Mouse (Mus musculus): ENCODE measurements around the gene Veph1. TPM values are rescaled to one million over a fixed set of nuclear protein-coding genes. Genes with fewer than 3 reads are reported as not detected.

Veph1 gene
- polyA plus RNA-seq, 1 experiment from 2014 or later: 4.4 TPM

DNA sequence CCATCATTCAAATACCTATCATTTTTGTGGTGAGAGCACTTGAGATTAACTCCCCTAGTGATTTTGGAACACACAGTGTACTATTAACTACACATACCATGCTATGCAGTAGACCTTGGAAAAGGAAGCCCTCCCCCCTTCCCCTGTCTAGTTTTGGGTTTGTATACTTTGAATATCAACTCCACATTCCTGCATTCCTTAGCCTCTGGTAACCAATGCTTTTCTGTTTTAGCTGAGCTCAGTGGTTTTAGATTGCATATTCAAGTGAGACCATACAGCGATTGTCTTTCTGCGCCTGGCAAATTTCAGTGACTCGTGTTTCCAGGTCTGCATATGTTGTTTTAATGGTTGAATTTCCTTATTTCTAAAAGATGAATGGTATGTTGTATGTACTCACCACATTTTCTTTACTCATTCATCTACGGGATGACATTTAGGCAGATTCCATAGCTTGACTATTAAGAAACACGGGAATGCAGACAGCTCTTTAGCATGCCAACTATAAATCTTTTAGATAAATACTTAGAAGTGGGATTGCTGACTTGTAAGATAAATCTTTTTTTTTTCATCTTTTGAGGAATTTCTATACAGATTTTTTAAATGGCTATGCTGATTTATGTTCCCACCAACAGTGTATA lies 255.7 kb downstream of the Veph1 start:
- DNase-seq (ENCODE audit: low spot score) (no peak), ATAC-seq (ENCODE audit: insufficient read depth, low FRiP score, low TSS enrichment) (no peak)
- Histone ChIP-seq H3K4me1 (ENCODE audit: control insufficient read depth, insufficient read depth, low read length) (no peaks in the 10 kb centered on the region), H3K27me3 (ENCODE audit: control insufficient read depth, insufficient read depth, low read length) (no peaks in the 10 kb centered on the region), H3K9ac (ENCODE audit: low read length) (no peak overlapping the region), H3K4me3 (ENCODE audit: low read depth, low read length) (no peak overlapping the region), H3K9me3 (ENCODE audit: control insufficient read depth, low read length) (no peaks in the 10 kb centered on the region), H3K4me2 (ENCODE audit: low read depth) (no peak overlapping the region), H3K27ac (ENCODE audit: low read depth, low read length) (no peak overlapping the region), H3K36me3 (ENCODE audit: control insufficient read depth, insufficient read depth, low read length) (no peaks in the 10 kb centered on the region)
- 69% methylated on average over 5 of the region's 5 CpGs for WGBS

GRCm38 (mm10) chr3:66035226-66035625 lies 261.4 kb downstream of the Veph1 start:
- Histone ChIP-seq H3K9me3 (ENCODE audit: control insufficient read depth, low read length) (no peaks in the 10 kb centered on the region), H3K36me3 (ENCODE audit: control insufficient read depth, insufficient read depth, low read length) (no peaks in the 10 kb centered on the region), H3K27me3 (ENCODE audit: control insufficient read depth, insufficient read depth, low read length) (no peaks in the 10 kb centered on the region), H3K4me2 (ENCODE audit: low read depth) (no peak overlapping the region), H3K9ac (ENCODE audit: low read length) (no peak overlapping the region), H3K4me3 (ENCODE audit: low read depth, low read length) (no peak overlapping the region), H3K27ac (ENCODE audit: low read depth, low read length) (no peak overlapping the region), H3K4me1 (ENCODE audit: control insufficient read depth, insufficient read depth, low read length) (no peaks in the 10 kb centered on the region)
- no peak for DNase-seq (ENCODE audit: low spot score)
- WGBS: 84% methylated on average over 5 of the region's 5 CpGs
- ATAC-seq (ENCODE audit: insufficient read depth, low FRiP score, low TSS enrichment): no peak

- DNase-seq (ENCODE audit: low spot score): no peak
- Histone ChIP-seq H3K4me3 (ENCODE audit: low read depth, low read length) (no peak overlapping the region), H3K4me2 (ENCODE audit: low read depth) (no peak overlapping the region), H3K4me1 (ENCODE audit: control insufficient read depth, insufficient read depth, low read length) (no peaks in the 10 kb centered on the region), H3K9me3 (ENCODE audit: control insufficient read depth, low read length) (no peaks in the 10 kb centered on the region), H3K27ac (ENCODE audit: low read depth, low read length) (no peak overlapping the region), H3K27me3 (ENCODE audit: control insufficient read depth, insufficient read depth, low read length) (no peaks in the 10 kb centered on the region), H3K9ac (ENCODE audit: low read length) (no peak overlapping the region), H3K36me3 (ENCODE audit: control insufficient read depth, insufficient read depth, low read length) (no peaks in the 10 kb centered on the region)
- WGBS: 75% methylated on average over 2 of the region's 2 CpGs
- ATAC-seq (ENCODE audit: insufficient read depth, low FRiP score, low TSS enrichment): no peak
These were observed 263.3 kb downstream of the Veph1 start for GRCm38 (mm10) chr3:66033346-66033745.

- no peaks in the 10 kb centered on the region for H3K4me1 ChIP-seq (ENCODE audit: control insufficient read depth, insufficient read depth, low read length)
- 83% methylated on average over 3 of the region's 3 CpGs for WGBS
These were observed 271.2 kb downstream of the Veph1 start for GRCm38 (mm10) chr3:66025454-66025853.

DNA sequence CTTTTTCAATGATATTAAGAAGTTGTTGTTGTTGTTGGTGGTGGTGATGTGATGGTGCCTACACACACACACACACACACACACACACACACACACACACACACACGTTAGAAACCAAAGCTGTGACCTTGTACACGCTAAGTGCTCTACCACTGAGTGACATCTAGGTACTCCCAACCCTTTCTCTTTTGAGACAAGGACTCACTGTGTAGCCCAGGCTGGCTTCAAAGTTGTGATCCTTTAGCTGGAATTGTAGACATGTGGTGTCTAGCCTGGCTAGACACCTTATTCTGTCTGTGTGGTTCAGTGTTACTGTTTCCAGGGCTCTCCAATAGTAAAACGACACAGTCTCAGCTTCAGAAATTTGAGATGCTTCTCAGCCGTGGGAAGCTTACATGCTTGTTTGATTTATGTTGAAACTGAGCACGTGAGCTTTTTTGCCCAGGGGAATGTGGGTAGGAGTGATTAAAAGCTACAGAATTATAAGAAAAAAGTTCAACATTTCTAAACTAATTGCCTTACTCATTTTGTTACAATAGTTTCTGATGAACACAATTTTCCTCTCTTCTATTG lies 272.3 kb downstream of the Veph1 start:
- Histone ChIP-seq H3K27me3 (ENCODE audit: control insufficient read depth, insufficient read depth, low read length) (no peaks in the 10 kb centered on the region), H3K4me3 (ENCODE audit: low read depth, low read length) (no peak overlapping the region), H3K9me3 (ENCODE audit: control insufficient read depth, low read length) (no peaks in the 10 kb centered on the region), H3K4me2 (ENCODE audit: low read depth) (no peak overlapping the region), H3K9ac (ENCODE audit: low read length) (no peak overlapping the region), H3K27ac (ENCODE audit: low read depth, low read length) (no peak overlapping the region), H3K36me3 (ENCODE audit: control insufficient read depth, insufficient read depth, low read length) (no peaks in the 10 kb centered on the region), H3K4me1 (ENCODE audit: control insufficient read depth, insufficient read depth, low read length) (no peaks in the 10 kb centered on the region)
- DNase-seq (ENCODE audit: low spot score) (no peak), ATAC-seq (ENCODE audit: insufficient read depth, low FRiP score, low TSS enrichment) (no peak)
- 52% methylated on average over 5 of the region's 5 CpGs for WGBS

More at GRCm38 (mm10) chr3:66025454-66025853, 271.2 kb downstream of the Veph1 start:
- H3K9ac ChIP-seq (ENCODE audit: low read length): no peak overlapping the region
- DNase-seq (ENCODE audit: low spot score) (no peak), ATAC-seq (ENCODE audit: insufficient read depth, low FRiP score, low TSS enrichment) (no peak)
- H3K36me3 ChIP-seq (ENCODE audit: control insufficient read depth, insufficient read depth, low read length): no peaks in the 10 kb centered on the region
- H3K27ac ChIP-seq (ENCODE audit: low read depth, low read length): no peak overlapping the region
- H3K9me3 ChIP-seq (ENCODE audit: control insufficient read depth, low read length): no peaks in the 10 kb centered on the region
- H3K27me3 ChIP-seq (ENCODE audit: control insufficient read depth, insufficient read depth, low read length): no peaks in the 10 kb centered on the region
- no peak overlapping the region for H3K4me3 ChIP-seq (ENCODE audit: low read depth, low read length)
- no peak overlapping the region for H3K4me2 ChIP-seq (ENCODE audit: low read depth)

DNA sequence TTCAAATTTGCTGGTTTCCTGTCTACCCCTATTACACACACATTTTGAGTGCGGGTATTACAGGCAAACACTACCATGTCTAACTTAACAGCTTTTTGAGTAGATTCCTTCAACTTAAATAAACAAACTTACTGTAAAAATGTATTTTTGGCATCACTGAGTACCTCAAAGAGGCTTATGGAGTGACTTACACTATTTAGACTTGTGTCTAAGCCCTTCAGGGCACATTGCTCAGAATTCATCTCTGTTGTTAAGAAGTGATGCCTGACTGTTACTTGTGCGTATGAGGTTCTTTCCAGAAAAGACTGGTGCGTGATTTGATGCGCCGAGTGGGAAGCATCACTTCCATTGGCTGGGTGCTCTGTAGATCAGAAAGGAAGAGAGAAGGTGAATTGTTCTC lies 277.5 kb downstream of the Veph1 start:
- DNase-seq (ENCODE audit: low spot score) (no peak), ATAC-seq (ENCODE audit: insufficient read depth, low FRiP score, low TSS enrichment) (no peak)
- no peak overlapping the region for H3K27ac ChIP-seq (ENCODE audit: low read depth, low read length)
- no peaks in the 10 kb centered on the region for H3K9me3 ChIP-seq (ENCODE audit: control insufficient read depth, low read length)
- no peaks in the 10 kb centered on the region for H3K27me3 ChIP-seq (ENCODE audit: control insufficient read depth, insufficient read depth, low read length)
- H3K36me3 ChIP-seq (ENCODE audit: control insufficient read depth, insufficient read depth, low read length): no peaks in the 10 kb centered on the region
- no peak overlapping the region for H3K9ac ChIP-seq (ENCODE audit: low read length)
- no peaks in the 10 kb centered on the region for H3K4me1 ChIP-seq (ENCODE audit: control insufficient read depth, insufficient read depth, low read length)
- WGBS: 97% methylated on average over 5 of the region's 5 CpGs
- no peak overlapping the region for H3K4me2 ChIP-seq (ENCODE audit: low read depth)
- H3K4me3 ChIP-seq (ENCODE audit: low read depth, low read length): no peak overlapping the region

DNA sequence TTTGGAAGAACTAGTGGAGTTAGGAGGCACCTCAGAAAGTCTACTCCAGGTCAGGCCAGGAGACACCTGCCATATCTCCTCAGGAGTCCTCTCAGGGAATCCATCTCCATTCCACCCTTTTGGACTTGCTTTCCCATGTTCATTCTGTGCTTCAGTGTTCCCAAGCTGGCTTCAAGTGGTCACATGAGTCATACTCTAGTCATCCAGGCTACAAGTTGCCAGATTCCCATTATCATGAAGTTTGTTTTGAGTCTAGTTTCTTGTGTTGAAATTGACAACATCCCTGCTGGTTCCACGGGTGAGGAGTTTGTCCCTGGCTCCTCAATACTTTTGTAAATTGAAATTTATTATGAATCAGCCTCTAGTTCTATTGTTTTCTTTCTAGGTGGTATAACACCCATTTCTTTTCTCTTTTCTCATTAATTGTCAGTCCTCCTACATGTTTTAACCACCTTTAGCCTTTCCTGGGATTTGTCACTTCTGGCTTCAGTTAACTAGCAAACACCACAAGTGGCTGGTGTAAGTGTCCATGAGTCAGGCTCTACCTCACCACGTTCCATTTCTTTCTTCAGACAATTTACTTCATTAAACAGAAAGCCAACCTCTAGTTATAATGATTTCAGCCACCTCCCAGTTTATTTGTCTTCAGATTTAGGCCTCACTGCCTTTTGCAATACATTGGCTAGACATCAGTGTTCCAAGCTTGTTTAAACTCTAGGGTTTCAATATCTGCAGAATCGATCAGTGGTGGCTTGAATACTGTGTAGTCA lies 288.8 kb downstream of the Veph1 start:
- ATAC-seq (ENCODE audit: insufficient read depth, low FRiP score, low TSS enrichment): no peak
- WGBS: 81% methylated on average over 3 of the region's 3 CpGs

DNA sequence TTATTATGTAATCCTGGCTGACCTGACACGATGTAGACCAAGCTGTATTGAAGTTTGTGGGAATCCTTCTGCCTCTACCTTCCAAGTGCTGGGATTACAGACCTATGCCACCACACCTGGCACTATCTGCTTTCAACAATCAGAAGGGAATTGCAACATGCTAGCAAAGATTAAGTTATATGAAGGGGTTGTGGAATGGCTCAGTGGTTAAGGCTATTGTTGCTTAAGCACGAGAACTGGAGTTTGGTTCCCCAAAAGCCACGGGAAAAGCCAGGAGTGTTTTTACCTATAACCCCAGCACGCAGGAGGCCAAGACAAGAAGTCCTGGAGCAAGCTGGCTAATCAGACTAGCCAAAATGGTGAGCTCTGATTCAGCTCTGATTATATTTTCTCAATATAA lies 291.6 kb downstream of the Veph1 start:
- Histone ChIP-seq H3K4me2 (ENCODE audit: low read depth) (no peak overlapping the region), H3K4me3 (ENCODE audit: low read depth, low read length) (no peak overlapping the region), H3K9ac (ENCODE audit: low read length) (no peak overlapping the region), H3K9me3 (ENCODE audit: control insufficient read depth, low read length) (no peaks in the 10 kb centered on the region), H3K27me3 (ENCODE audit: control insufficient read depth, insufficient read depth, low read length) (no peaks in the 10 kb centered on the region), H3K36me3 (ENCODE audit: control insufficient read depth, insufficient read depth, low read length) (no peaks in the 10 kb centered on the region), H3K4me1 (ENCODE audit: control insufficient read depth, insufficient read depth, low read length) (no peaks in the 10 kb centered on the region), H3K27ac (ENCODE audit: low read depth, low read length) (no peak overlapping the region)
- no peak for ATAC-seq (ENCODE audit: insufficient read depth, low FRiP score, low TSS enrichment)
- 88% methylated on average over 4 of the region's 4 CpGs for WGBS
- no peak for DNase-seq (ENCODE audit: low spot score)

More for the DNA sequence above, 288.8 kb downstream of the Veph1 start:
- no peak overlapping the region for H3K4me3 ChIP-seq (ENCODE audit: low read depth, low read length)
- no peak overlapping the region for H3K9ac ChIP-seq (ENCODE audit: low read length)
- H3K9me3 ChIP-seq (ENCODE audit: control insufficient read depth, low read length): no peaks in the 10 kb centered on the region
- H3K27ac ChIP-seq (ENCODE audit: low read depth, low read length): no peak overlapping the region
- H3K36me3 ChIP-seq (ENCODE audit: control insufficient read depth, insufficient read depth, low read length): no peaks in the 10 kb centered on the region
- no peak overlapping the region for H3K4me2 ChIP-seq (ENCODE audit: low read depth)
- H3K4me1 ChIP-seq (ENCODE audit: control insufficient read depth, insufficient read depth, low read length): no peaks in the 10 kb centered on the region
- H3K27me3 ChIP-seq (ENCODE audit: control insufficient read depth, insufficient read depth, low read length): no peaks in the 10 kb centered on the region
- no peak for DNase-seq (ENCODE audit: low spot score)

Data from neural tube, embryonic 11.5 days (tissue).